Mouse (Mus musculus): ENCODE data around the gene Clic4. TPM values are rescaled to one million over a fixed set of nuclear protein-coding genes. Genes with fewer than 3 reads are reported as not detected.

Gene Clic4
- polyA plus RNA-seq, 1 experiment from 2014 or later: 27.5 TPM

DNA sequence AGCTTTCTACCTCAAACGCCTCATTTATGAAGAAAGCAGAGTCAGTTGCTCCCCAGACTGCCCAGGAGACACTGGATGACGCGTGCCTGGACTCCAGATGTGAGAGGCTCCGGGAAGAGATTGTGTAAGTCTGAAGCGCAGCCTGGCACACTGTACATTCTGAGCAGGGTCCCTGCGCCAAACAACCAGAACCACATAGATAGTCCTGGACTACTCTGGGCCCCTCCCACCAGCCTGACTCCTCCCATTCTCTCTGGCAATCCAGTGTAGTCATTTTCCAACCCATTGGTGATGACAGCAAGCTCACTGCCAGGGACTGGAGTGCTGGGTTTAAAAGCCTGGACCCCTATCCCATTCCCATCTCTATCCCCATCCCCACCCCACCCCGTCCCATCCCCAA, 24.5 kb upstream of the Clic4 start:
- Histone ChIP-seq H3K27ac (ENCODE audit: low read depth, low read length) (no peak overlapping the region), H3K9ac (replicated peaks; ENCODE audit: low read depth, low read length) (no peak overlapping the region), H3K36me3 (ENCODE audit: control insufficient read depth, insufficient read depth, low read length) (no peaks in the 10 kb centered on the region), H3K9me3 (ENCODE audit: control insufficient read depth, low read length) (no peaks in the 10 kb centered on the region), H3K4me2 (ENCODE audit: low read depth, low read length) (no peak overlapping the region), H3K4me3 (ENCODE audit: low read depth, low read length) (no peak overlapping the region), H3K4me1 (ENCODE audit: control insufficient read depth, insufficient read depth, low read length) (no peaks in the 10 kb centered on the region), H3K27me3 (ENCODE audit: control insufficient read depth, insufficient read depth, low read length) (no peaks in the 10 kb centered on the region)
- no peak for ATAC-seq (ENCODE audit: low read depth)
- WGBS: 84% methylated on average over 7 of the region's 7 CpGs

DNA sequence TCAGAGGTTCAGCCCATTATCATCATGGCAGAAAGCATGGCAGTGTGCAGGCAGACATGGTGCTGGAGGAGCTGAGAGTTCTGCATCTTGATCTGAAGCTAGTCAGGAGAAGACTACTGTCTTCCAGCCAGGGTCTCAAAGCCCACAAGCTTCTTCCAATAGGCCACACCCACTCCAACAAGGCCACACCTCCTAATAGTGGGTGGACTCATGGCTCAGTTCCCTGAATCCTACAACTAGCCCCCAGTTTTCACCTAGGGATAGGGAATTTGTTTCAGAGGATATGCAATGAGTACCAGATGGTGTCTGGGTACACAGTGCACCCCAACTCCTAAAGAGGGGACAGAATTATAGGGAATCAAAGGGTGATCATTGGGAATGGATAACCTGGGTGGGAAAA, 24.0 kb upstream of the Clic4 start:
- H3K4me3 ChIP-seq (ENCODE audit: low read depth, low read length): no peak overlapping the region
- H3K9me3 ChIP-seq (ENCODE audit: control insufficient read depth, low read length): no peaks in the 10 kb centered on the region
- no peak overlapping the region for H3K9ac ChIP-seq (replicated peaks; ENCODE audit: low read depth, low read length)
- ATAC-seq (ENCODE audit: low read depth): no peak
- no peak overlapping the region for H3K4me2 ChIP-seq (ENCODE audit: low read depth, low read length)
- H3K4me1 ChIP-seq (ENCODE audit: control insufficient read depth, insufficient read depth, low read length): no peaks in the 10 kb centered on the region
- H3K27ac ChIP-seq (ENCODE audit: low read depth, low read length): no peak overlapping the region
- H3K36me3 ChIP-seq (ENCODE audit: control insufficient read depth, insufficient read depth, low read length): no peaks in the 10 kb centered on the region
- H3K27me3 ChIP-seq (ENCODE audit: control insufficient read depth, insufficient read depth, low read length): no peaks in the 10 kb centered on the region

GRCm38 (mm10) chr4:135293813-135294212, 21.2 kb upstream of the Clic4 start:
- Histone ChIP-seq H3K9me3 (ENCODE audit: control insufficient read depth, low read length) (no peaks in the 10 kb centered on the region), H3K4me1 (ENCODE audit: control insufficient read depth, insufficient read depth, low read length) (no peaks in the 10 kb centered on the region), H3K4me3 (ENCODE audit: low read depth, low read length) (no peak overlapping the region), H3K9ac (replicated peaks; ENCODE audit: low read depth, low read length) (no peak overlapping the region), H3K36me3 (ENCODE audit: control insufficient read depth, insufficient read depth, low read length) (no peaks in the 10 kb centered on the region), H3K27ac (ENCODE audit: low read depth, low read length) (no peak overlapping the region), H3K4me2 (ENCODE audit: low read depth, low read length) (no peak overlapping the region), H3K27me3 (ENCODE audit: control insufficient read depth, insufficient read depth, low read length) (no peaks in the 10 kb centered on the region)
- 92% methylated on average over 3 of the region's 3 CpGs for WGBS
- no peak for ATAC-seq (ENCODE audit: low read depth)

DNA sequence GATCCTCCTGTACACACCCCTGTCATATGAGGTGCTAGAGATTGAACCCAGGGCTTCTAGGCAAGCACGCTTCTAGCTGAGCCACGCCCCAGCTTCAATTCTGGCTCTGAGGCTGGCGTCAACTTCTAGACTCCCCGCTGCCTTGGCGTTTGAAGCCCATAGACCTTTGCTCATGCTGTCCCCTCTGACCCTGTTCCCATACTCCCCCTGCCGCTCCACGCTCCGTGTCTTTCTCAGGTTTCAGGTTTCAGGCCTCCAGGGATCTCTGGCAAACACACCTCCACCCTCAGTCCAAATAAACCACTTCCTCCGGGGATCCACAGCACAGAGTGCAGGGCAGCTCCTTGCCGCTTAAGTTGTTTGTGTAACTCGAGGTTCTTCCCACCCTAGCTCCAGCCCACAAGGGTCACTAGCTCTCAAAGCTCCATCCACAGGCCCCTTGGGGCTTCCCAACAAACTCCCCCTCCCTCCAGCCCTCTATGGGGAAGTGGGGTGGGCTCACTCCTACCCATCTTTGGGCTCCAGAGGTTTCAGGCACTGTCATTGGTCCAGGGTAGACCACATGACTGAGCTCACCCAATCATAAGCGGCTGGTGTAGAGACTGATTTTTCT, 20.0 kb upstream of the Clic4 start:
- no peak for ATAC-seq (ENCODE audit: low read depth)

DNA sequence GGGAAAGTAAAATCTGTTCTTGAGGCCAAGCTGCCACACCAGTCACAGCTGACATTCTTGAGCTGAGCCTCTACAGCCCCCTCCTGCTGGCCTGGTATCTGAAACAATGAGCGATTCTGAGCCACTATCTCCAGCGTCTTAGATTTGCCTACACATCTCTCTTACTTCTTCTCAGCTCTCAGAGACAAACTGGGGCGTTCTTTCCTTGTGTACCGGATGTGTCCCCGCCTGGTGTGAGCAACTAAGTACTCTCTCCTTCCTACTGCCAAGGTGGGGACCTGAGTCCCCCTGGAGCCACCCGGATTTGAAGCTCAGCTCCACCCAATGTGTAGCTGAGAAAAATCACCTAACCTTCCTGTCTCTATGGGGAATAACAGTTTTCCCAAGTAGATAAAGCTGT, 19.2 kb upstream of the Clic4 start:
- Histone ChIP-seq H3K9me3 (ENCODE audit: control insufficient read depth, low read length) (no peaks in the 10 kb centered on the region), H3K4me2 (ENCODE audit: low read depth, low read length) (no peak overlapping the region), H3K27ac (ENCODE audit: low read depth, low read length) (no peak overlapping the region), H3K9ac (replicated peaks; ENCODE audit: low read depth, low read length) (no peak overlapping the region), H3K36me3 (ENCODE audit: control insufficient read depth, insufficient read depth, low read length) (no peaks in the 10 kb centered on the region), H3K27me3 (ENCODE audit: control insufficient read depth, insufficient read depth, low read length) (no peaks in the 10 kb centered on the region), H3K4me3 (ENCODE audit: low read depth, low read length) (no peak overlapping the region), H3K4me1 (ENCODE audit: control insufficient read depth, insufficient read depth, low read length) (no peaks in the 10 kb centered on the region)
- no peak for ATAC-seq (ENCODE audit: low read depth)
- WGBS: 66% methylated on average over 6 of the region's 6 CpGs

More for the DNA sequence above, 20.0 kb upstream of the Clic4 start:
- WGBS: 17% methylated on average over 12 of the region's 12 CpGs
- H3K27me3 ChIP-seq (ENCODE audit: control insufficient read depth, insufficient read depth, low read length): no peaks in the 10 kb centered on the region
- H3K4me2 ChIP-seq (ENCODE audit: low read depth, low read length): no peak overlapping the region
- H3K9ac ChIP-seq (replicated peaks; ENCODE audit: low read depth, low read length): no peak overlapping the region
- H3K9me3 ChIP-seq (ENCODE audit: control insufficient read depth, low read length): no peaks in the 10 kb centered on the region
- no peaks in the 10 kb centered on the region for H3K4me1 ChIP-seq (ENCODE audit: control insufficient read depth, insufficient read depth, low read length)
- no peaks in the 10 kb centered on the region for H3K36me3 ChIP-seq (ENCODE audit: control insufficient read depth, insufficient read depth, low read length)
- H3K27ac ChIP-seq (ENCODE audit: low read depth, low read length): no peak overlapping the region
- no peak overlapping the region for H3K4me3 ChIP-seq (ENCODE audit: low read depth, low read length)

GRCm38 (mm10) chr4:135291199-135291598, 18.6 kb upstream of the Clic4 start:
- WGBS: 93% methylated on average over 8 of the region's 8 CpGs
- Histone ChIP-seq H3K9ac (replicated peaks; ENCODE audit: low read depth, low read length) (no peak overlapping the region), H3K27me3 (ENCODE audit: control insufficient read depth, insufficient read depth, low read length) (no peaks in the 10 kb centered on the region), H3K27ac (ENCODE audit: low read depth, low read length) (no peak overlapping the region), H3K4me3 (ENCODE audit: low read depth, low read length) (no peak overlapping the region), H3K4me1 (ENCODE audit: control insufficient read depth, insufficient read depth, low read length) (no peaks in the 10 kb centered on the region), H3K9me3 (ENCODE audit: control insufficient read depth, low read length) (no peaks in the 10 kb centered on the region), H3K36me3 (ENCODE audit: control insufficient read depth, insufficient read depth, low read length) (no peaks in the 10 kb centered on the region), H3K4me2 (ENCODE audit: low read depth, low read length) (no peak overlapping the region)
- ATAC-seq (ENCODE audit: low read depth): no peak

GRCm38 (mm10) chr4:135287975-135288374, 15.4 kb upstream of the Clic4 start:
- ATAC-seq (ENCODE audit: low read depth): no peak
- no peaks in the 10 kb centered on the region for H3K36me3 ChIP-seq (ENCODE audit: control insufficient read depth, insufficient read depth, low read length)
- no peak overlapping the region for H3K4me3 ChIP-seq (ENCODE audit: low read depth, low read length)
- no peak overlapping the region for H3K4me2 ChIP-seq (ENCODE audit: low read depth, low read length)
- H3K4me1 ChIP-seq (ENCODE audit: control insufficient read depth, insufficient read depth, low read length): no peaks in the 10 kb centered on the region
- no peaks in the 10 kb centered on the region for H3K27me3 ChIP-seq (ENCODE audit: control insufficient read depth, insufficient read depth, low read length)
- 42% methylated on average over 3 of the region's 3 CpGs for WGBS
- H3K27ac ChIP-seq (ENCODE audit: low read depth, low read length): no peak overlapping the region
- no peak overlapping the region for H3K9ac ChIP-seq (replicated peaks; ENCODE audit: low read depth, low read length)
- no peaks in the 10 kb centered on the region for H3K9me3 ChIP-seq (ENCODE audit: control insufficient read depth, low read length)

GRCm38 (mm10) chr4:135286833-135287395, 14.3 kb upstream of the Clic4 start:
- WGBS: 17% methylated on average over 14 of the region's 16 CpGs
- no peak overlapping the region for H3K4me3 ChIP-seq (ENCODE audit: low read depth, low read length)
- ATAC-seq (ENCODE audit: low read depth): no peak
- H3K36me3 ChIP-seq (ENCODE audit: control insufficient read depth, insufficient read depth, low read length): no peaks in the 10 kb centered on the region
- H3K4me2 ChIP-seq (ENCODE audit: low read depth, low read length): no peak overlapping the region
- no peak overlapping the region for H3K9ac ChIP-seq (replicated peaks; ENCODE audit: low read depth, low read length)
- no peak overlapping the region for H3K27ac ChIP-seq (ENCODE audit: low read depth, low read length)
- no peaks in the 10 kb centered on the region for H3K27me3 ChIP-seq (ENCODE audit: control insufficient read depth, insufficient read depth, low read length)
- no peaks in the 10 kb centered on the region for H3K4me1 ChIP-seq (ENCODE audit: control insufficient read depth, insufficient read depth, low read length)
- no peaks in the 10 kb centered on the region for H3K9me3 ChIP-seq (ENCODE audit: control insufficient read depth, low read length)

GRCm38 (mm10) chr4:135286033-135286622, 13.5 kb upstream of the Clic4 start:
- no peaks in the 10 kb centered on the region for H3K27me3 ChIP-seq (ENCODE audit: control insufficient read depth, insufficient read depth, low read length)
- H3K4me3 ChIP-seq (ENCODE audit: low read depth, low read length): no peak overlapping the region
- H3K9me3 ChIP-seq (ENCODE audit: control insufficient read depth, low read length): no peaks in the 10 kb centered on the region
- no peak overlapping the region for H3K4me2 ChIP-seq (ENCODE audit: low read depth, low read length)
- no peaks in the 10 kb centered on the region for H3K4me1 ChIP-seq (ENCODE audit: control insufficient read depth, insufficient read depth, low read length)
- ATAC-seq (ENCODE audit: low read depth): no peak
- no peak overlapping the region for H3K27ac ChIP-seq (ENCODE audit: low read depth, low read length)
- no peak overlapping the region for H3K9ac ChIP-seq (replicated peaks; ENCODE audit: low read depth, low read length)
- WGBS: 62% methylated on average over 12 of the region's 12 CpGs
- H3K36me3 ChIP-seq (ENCODE audit: control insufficient read depth, insufficient read depth, low read length): no peaks in the 10 kb centered on the region

All from neural tube, embryonic 14.5 days (tissue).